Mouse (Mus musculus) heart, embryonic 12.5 days (tissue): ENCODE measurements around the gene Lpin2. TPM values are rescaled to one million over a fixed set of nuclear protein-coding genes. Genes with fewer than 3 reads are reported as not detected.

Experiments
- ATAC-seq: fragments of 200-750 bp; cut with Nextera tagmentation; 2 replicates; pipeline ENCODE4 v1.8.0; 2017; ENCODE audit warnings: moderate TSS enrichment, moderate library complexity; ENCODE audit not compliant: insufficient number of reproducible peaks, low FRiP score
- H3K27ac ChIP-seq: fragments of 300-500 bp; sonication (generic); 2 replicates; pipeline ENCODE4 v1.5.1; 2016; ENCODE audit warnings: mild to moderate bottlenecking, moderate library complexity; ENCODE audit not compliant: poor library complexity, severe bottlenecking
- H3K27me3 ChIP-seq: fragments of 300-500 bp; sonication (generic); replicated peaks from 2 replicates; pipeline ENCODE4 v1.6.1; 2016; ENCODE audit warnings: mild to moderate bottlenecking, moderate library complexity
- H3K36me3 ChIP-seq: fragments of 300-500 bp; sonication (generic); 2 replicates; pipeline ENCODE4 v1.6.1; 2016; ENCODE audit warnings: mild to moderate bottlenecking, moderate library complexity
- H3K4me1 ChIP-seq: fragments of 300-500 bp; sonication (generic); replicated peaks from 2 replicates; pipeline ENCODE4 v1.6.1; 2016; ENCODE audit warnings: mild to moderate bottlenecking
- H3K4me2 ChIP-seq: fragments of 300-500 bp; sonication (generic); 2 replicates; pipeline ENCODE4 v1.6.1; 2016; ENCODE audit warnings: mild to moderate bottlenecking, moderate library complexity
- H3K4me3 ChIP-seq: fragments of 300-500 bp; sonication (generic); 2 replicates; pipeline ENCODE4 v1.5.1; 2016; ENCODE audit warnings: mild to moderate bottlenecking
- H3K9ac ChIP-seq: fragments of 300-500 bp; sonication (generic); 2 replicates; pipeline ENCODE4 v1.6.1; 2016; ENCODE audit warnings: mild to moderate bottlenecking, moderate library complexity
- H3K9me3 ChIP-seq: fragments of 300-500 bp; sonication (generic); replicated peaks from 2 replicates; pipeline ENCODE4 v1.6.1; 2016; ENCODE audit warnings: mild to moderate bottlenecking, moderate library complexity
- WGBS: fragments of 180-500 bp; shearing (Covaris S2); methylation state at CpG from one replicate; pipeline ENCODE4 v1.1.7; 2016; 5-methylcytosine and 5-hydroxymethylcytosine counted together
- polyA plus RNA-seq: library from polyadenylated mRNA; unstranded; fragments of >200 nt; fragmentation: Nextera tagmentation; extraction: Ambion mirVana; gene quantifications from 2 replicates; pipeline ENCODE4 v1.2.1, GENCODE M21; 2016

Gene Lpin2
- polyA plus RNA-seq, 1 experiment from 2014 or later, result 23.8 TPM

DNA sequence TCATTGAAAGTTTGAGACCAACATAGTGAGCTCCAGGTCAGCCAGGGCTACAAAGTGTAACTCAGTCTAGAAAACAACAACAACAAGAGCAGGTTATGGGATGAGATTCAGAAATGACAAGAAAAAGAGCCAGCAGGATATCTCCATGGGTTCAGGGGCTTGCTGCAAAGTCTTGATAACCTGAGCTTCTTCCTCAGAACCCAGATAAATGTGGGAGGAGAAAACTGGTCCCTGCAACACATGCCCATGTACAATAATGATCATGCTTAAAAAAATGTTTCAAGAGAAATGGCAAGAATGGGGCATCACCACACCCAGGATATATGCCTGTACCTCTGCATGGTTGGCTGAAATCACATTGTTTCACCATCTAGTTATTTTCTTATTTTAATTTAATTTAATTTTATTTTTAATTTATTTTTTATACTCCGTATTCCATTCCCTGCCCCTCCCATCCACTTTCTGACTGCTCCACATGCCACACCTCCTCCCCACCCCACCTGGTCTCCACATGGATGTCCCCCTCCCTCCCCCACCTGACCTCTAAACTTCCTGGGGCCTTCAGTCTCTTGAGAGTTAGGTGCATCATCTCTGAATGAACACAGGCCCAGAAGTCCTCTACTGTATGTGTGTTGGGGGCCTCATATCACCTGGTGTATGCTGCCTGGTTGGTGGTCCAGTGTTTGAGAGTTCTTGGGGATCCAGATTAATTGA, 37.0 kb upstream of the Lpin2 start:
- ATAC-seq, result no peak
- 84% methylated on average over 1 of the region's 1 CpGs for WGBS
- Histone ChIP-seq H3K27ac (no peak overlapping the region), H3K9ac (no peak overlapping the region), H3K9me3 (no peaks in the 10 kb centered on the region), H3K4me3 (no peak overlapping the region), H3K4me2 (no peak overlapping the region), H3K4me1 (0 out of 2 replicates have a peak, but pooled peaks cover under 1% of the 10 kb centered on the region), H3K36me3 (no peaks in the 10 kb centered on the region), H3K27me3 (no peaks in the 10 kb centered on the region)

DNA sequence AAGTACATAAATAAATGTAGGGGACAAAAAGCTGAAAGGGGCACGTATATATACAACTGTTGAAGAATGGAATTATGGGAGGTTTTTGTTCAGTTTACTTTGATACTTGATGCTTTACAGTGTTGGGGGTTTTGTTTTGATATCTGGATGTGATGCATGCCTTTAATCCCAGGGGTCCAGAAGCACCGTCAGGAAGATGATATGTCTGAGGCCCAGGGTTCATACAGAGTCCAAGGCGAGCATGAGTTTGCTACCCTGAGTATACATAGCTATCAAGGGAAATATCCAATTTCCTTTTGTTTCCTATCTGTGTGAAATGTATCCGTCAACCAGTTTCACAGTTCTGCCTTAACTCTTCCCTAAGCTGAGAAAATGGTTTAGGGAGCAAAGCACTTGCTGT, 29.0 kb upstream of the Lpin2 start:
- WGBS, result 41% methylated on average over 4 of the region's 4 CpGs
- no peaks in the 10 kb centered on the region for H3K27me3 ChIP-seq
- no peak for ATAC-seq
- H3K4me2 ChIP-seq, result no peak overlapping the region
- no peak overlapping the region for H3K27ac ChIP-seq
- H3K9me3 ChIP-seq, result no peaks in the 10 kb centered on the region
- peaks cover 13% of the 10 kb centered on the region; the same call in 1 of the 2 replicates for H3K4me1 ChIP-seq
- no peaks in the 10 kb centered on the region for H3K36me3 ChIP-seq
- H3K9ac ChIP-seq, result no peak overlapping the region
- no peak overlapping the region for H3K4me3 ChIP-seq

DNA sequence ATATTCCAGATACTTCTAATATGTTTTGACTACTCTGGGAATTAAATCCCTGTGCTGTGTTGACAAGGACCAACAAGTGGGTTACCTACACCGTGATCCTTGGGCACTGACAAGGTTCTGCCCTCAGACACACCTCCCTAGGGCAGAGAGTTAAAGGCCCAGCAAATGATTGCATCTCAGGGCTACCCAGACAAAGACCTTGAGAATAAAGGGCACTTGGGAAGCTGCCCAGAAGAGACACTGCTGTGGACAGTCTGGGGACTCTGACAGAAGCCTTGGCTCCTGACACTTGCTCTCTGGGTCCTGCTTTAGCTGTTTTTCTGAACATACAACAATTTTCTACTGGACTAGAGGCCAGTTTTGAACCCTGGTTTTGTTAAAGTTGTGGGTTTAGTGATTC, 27.1 kb upstream of the Lpin2 start:
- no peak overlapping the region for H3K9ac ChIP-seq
- H3K36me3 ChIP-seq, result no peaks in the 10 kb centered on the region
- H3K27me3 ChIP-seq, result no peaks in the 10 kb centered on the region
- H3K4me2 ChIP-seq, result no peak overlapping the region
- H3K4me1 ChIP-seq, result peaks cover 24% of the 10 kb centered on the region
- H3K27ac ChIP-seq, result no peak overlapping the region
- H3K9me3 ChIP-seq, result no peaks in the 10 kb centered on the region
- WGBS, result 63% methylated on average over 1 of the region's 1 CpGs
- ATAC-seq, result no peak
- H3K4me3 ChIP-seq, result no peak overlapping the region

DNA sequence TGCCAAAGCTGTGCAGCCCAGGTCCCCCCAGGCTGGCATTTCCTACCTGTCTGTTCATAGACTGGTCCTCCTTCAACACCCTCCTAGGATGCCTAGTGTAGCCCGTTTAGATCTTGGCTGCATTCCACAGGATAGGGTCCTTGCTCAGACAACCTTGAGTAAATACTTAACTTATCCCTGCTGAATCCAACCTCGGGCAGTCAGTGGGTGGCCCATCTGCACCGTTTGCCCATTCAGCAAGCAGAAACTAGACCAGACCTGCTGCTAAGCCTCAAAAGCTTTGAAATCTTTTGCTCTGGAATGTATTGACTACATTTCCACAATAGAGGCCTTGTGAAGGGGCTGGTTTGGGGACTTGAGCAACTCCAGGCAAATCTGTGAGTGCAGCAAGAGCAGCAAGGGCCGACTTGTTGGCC, 23.2 kb upstream of the Lpin2 start:
- Histone ChIP-seq H3K36me3 (no peaks in the 10 kb centered on the region), H3K4me1 (peaks cover 18% of the 10 kb centered on the region), H3K27me3 (no peaks in the 10 kb centered on the region), H3K4me2 (no peak overlapping the region), H3K9ac (no peak overlapping the region), H3K9me3 (no peaks in the 10 kb centered on the region), H3K4me3 (no peak overlapping the region), H3K27ac (no peak overlapping the region)
- 27% methylated on average over 4 of the region's 4 CpGs for WGBS
- no peak for ATAC-seq

DNA sequence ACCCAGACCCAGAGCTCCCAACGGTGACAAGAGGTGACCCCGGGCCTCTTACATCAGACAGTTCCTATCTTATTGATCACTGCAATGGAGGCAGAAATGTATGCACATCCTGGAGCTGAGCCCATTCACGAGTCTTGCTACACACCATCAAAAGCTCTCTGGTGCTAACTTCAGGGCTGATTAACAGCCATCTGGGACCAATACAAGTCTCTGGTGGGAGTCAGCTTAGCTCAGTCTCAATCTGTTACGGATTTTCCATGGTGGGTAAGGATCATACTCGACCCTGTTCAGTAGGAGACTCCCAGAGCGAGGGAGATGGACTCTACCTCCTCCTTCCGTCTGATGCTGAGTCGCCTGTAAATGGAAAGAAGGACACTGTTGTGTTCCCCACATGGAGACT, 22.6 kb upstream of the Lpin2 start:
- no peak for ATAC-seq
- Histone ChIP-seq H3K4me2 (no peak overlapping the region), H3K9ac (no peak overlapping the region), H3K4me3 (no peak overlapping the region), H3K27ac (no peak overlapping the region), H3K36me3 (no peaks in the 10 kb centered on the region), H3K27me3 (no peaks in the 10 kb centered on the region), H3K9me3 (no peaks in the 10 kb centered on the region), H3K4me1 (peaks cover 18% of the 10 kb centered on the region)
- 69% methylated on average over 8 of the region's 8 CpGs for WGBS

DNA sequence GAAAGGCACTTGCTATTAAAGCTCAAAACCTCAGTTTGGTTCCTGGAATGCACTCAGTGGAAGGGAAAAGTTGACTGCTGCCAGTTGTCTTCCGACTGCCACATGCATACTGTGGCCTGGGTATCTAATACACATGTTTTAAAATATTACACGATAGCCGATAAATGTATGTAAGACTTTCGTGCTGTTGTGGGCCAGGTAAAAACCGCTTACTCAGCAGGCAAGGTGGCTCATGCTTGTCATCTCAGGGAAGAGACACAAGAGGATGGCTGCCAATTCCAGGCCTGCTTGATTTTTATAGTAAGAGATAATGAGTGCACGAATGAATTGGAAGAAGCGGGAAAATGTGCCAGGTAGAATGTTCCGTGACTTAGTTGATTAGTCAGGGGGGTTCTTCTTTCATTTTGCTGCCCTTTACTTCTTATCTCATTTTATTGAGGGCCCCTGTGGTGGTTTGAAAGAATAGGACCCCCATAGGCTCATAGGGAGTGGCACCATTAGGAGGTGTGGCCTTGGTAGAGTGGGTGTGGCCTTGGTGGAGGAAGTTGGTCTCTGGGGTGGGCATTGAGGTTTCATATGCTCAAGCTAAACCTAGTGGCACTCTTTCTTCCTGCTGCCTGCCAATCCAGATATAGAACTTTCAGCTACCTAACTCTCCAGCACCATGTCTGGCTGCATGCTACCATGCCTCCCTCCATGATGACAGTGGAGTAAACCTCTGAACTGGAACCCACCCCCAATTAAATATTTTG, 21.9 kb upstream of the Lpin2 start:
- ATAC-seq, result no peak
- Histone ChIP-seq H3K9me3 (no peaks in the 10 kb centered on the region), H3K27ac (no peak overlapping the region)

GRCm38 (mm10) chr17:71164991-71165390, 17.4 kb upstream of the Lpin2 start:
- 54% methylated on average over 6 of the region's 6 CpGs for WGBS
- Histone ChIP-seq H3K4me1 (peaks cover 17% of the 10 kb centered on the region), H3K27ac (no peak overlapping the region), H3K9me3 (no peaks in the 10 kb centered on the region), H3K4me3 (no peak overlapping the region), H3K9ac (no peak overlapping the region), H3K27me3 (no peaks in the 10 kb centered on the region), H3K36me3 (no peaks in the 10 kb centered on the region), H3K4me2 (no peak overlapping the region)
- no peak for ATAC-seq

More for the DNA sequence above, 21.9 kb upstream of the Lpin2 start:
- Histone ChIP-seq H3K36me3 (no peaks in the 10 kb centered on the region), H3K4me3 (no peak overlapping the region), H3K4me2 (no peak overlapping the region), H3K4me1 (peaks cover 13% of the 10 kb centered on the region; the same call in 1 of the 2 replicates), H3K9ac (no peak overlapping the region), H3K27me3 (no peaks in the 10 kb centered on the region)
- WGBS, result 89% methylated on average over 8 of the region's 8 CpGs

GRCm38 (mm10) chr17:71168205-71168815, 14.1 kb upstream of the Lpin2 start:
- no peak overlapping the region for H3K4me3 ChIP-seq
- no peaks in the 10 kb centered on the region for H3K9me3 ChIP-seq
- H3K27ac ChIP-seq, result no peak overlapping the region
- H3K36me3 ChIP-seq, result no peaks in the 10 kb centered on the region
- no peak for ATAC-seq
- 43% methylated on average over 5 of the region's 5 CpGs for WGBS
- H3K4me2 ChIP-seq, result no peak overlapping the region
- H3K27me3 ChIP-seq, result no peaks in the 10 kb centered on the region
- no peak overlapping the region for H3K9ac ChIP-seq
- H3K4me1 ChIP-seq, result peaks cover 17% of the 10 kb centered on the region

- H3K4me2 ChIP-seq, result no peak overlapping the region
- 55% methylated on average over 9 of the region's 9 CpGs for WGBS
- H3K4me1 ChIP-seq, result peaks cover 17% of the 10 kb centered on the region
- H3K27ac ChIP-seq, result no peak overlapping the region
- H3K36me3 ChIP-seq, result no peaks in the 10 kb centered on the region
- no peak overlapping the region for H3K4me3 ChIP-seq
- no peaks in the 10 kb centered on the region for H3K27me3 ChIP-seq
- no peak for ATAC-seq
- H3K9ac ChIP-seq, result no peak overlapping the region
- no peaks in the 10 kb centered on the region for H3K9me3 ChIP-seq
These were observed 13.5 kb upstream of the Lpin2 start for GRCm38 (mm10) chr17:71168846-71169245.

DNA sequence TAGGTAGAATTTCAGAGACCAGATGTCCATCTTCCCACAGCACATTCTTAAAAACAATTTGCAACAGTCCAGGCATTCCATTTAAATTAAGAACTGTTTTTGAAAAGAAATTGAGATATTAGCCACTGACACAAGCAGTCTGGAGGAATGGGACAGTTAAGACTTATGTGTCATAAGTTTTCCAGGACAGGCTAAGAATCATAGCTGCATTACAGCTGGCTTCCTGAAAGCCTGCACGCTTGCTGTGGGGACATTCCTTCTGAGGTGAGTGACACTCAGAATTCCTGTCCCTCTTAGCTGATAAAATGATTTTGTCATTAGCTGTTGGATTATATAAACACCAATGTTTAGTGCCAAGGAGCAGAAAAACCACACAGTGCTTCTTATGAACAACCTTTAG, 12.7 kb upstream of the Lpin2 start:
- 59% methylated on average over 1 of the region's 1 CpGs for WGBS
- H3K9me3 ChIP-seq, result no peaks in the 10 kb centered on the region
- no peak for ATAC-seq
- H3K9ac ChIP-seq, result no peak overlapping the region
- H3K4me3 ChIP-seq, result no peak overlapping the region
- H3K36me3 ChIP-seq, result no peaks in the 10 kb centered on the region
- H3K27ac ChIP-seq, result no peak overlapping the region
- no peak overlapping the region for H3K4me2 ChIP-seq
- H3K27me3 ChIP-seq, result no peaks in the 10 kb centered on the region
- peaks cover 17% of the 10 kb centered on the region for H3K4me1 ChIP-seq

DNA sequence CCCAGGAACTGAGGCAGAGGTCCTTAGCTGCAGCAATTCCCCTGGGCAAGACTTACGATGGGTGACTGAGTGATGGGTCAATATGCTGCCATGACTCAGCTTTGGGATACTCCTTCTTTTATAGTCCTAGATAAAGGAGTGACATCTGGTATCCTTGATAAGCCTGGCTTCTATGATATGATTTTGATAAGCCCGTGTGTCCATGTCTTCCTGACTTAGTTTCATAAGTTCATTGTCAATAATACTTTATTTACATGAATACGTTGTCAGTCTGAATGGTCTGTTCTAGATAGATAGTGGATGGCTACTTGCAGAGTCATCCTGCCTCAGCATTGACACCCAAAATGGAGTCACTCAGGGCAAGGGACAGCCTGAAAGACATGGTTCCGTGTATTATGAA, 11.2 kb upstream of the Lpin2 start:
- no peaks in the 10 kb centered on the region for H3K27me3 ChIP-seq
- 73% methylated on average over 4 of the region's 4 CpGs for WGBS

More for the DNA sequence above, 11.2 kb upstream of the Lpin2 start:
- peak; percentile 80 for ATAC-seq
- no peak overlapping the region for H3K27ac ChIP-seq
- H3K9me3 ChIP-seq, result no peaks in the 10 kb centered on the region
- H3K36me3 ChIP-seq, result no peaks in the 10 kb centered on the region
- peaks cover 17% of the 10 kb centered on the region for H3K4me1 ChIP-seq
- H3K4me2 ChIP-seq, result no peak overlapping the region
- no peak overlapping the region for H3K9ac ChIP-seq
- no peak overlapping the region for H3K4me3 ChIP-seq
